Mouse (Mus musculus): ENCODE measurements at regions not wholly inside any gene's neighbourhood (a gene's known extent, or its start where the extent isn't known, plus 50 kb on each side); places are given as distances from the start of the nearest gene placed in this dataset.

DNA sequence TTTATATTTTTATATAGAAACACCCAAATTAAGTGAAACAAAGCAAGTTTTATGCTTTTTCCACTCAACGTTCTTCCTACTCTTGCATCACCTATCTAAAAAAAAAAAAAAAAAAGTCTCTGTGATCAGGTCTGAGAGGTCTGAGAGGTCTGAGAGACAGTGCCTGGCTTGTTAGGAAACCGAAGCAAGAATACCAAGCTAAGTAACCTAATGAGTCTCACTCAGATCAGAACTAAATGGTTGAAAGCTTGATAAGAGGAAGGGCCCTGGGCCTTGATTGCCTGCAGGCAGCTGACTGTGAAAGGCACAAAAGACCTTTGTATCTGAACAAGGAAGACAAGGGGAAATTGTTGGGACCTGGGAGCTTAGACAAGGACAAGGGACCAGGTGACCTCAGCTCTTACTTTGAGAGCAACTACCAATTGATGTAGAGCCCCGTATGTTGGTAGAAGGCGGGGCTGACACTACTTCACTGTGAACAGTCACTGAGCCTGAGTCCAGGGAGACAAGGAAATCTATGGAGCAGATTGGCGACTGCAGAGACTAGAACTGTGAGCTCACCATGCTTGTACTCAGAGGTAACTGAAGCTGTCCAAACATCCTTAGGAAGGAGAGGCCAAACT, 362.8 kb upstream of the Lrrc3b start:
- no peak for TF ChIP-seq CTCF (IDR thresholded peaks at IDR 0.05; ENCODE audit: low read depth)
- TF ChIP-seq EP300 (IDR thresholded peaks at IDR 0.05; ENCODE audit: low read depth), result no peak
